Mouse (Mus musculus): ENCODE data around the gene 4930539E08Rik.

- TF ChIP-seq POLR2A (IDR thresholded peaks at IDR 0.05; ENCODE audit: borderline replicate concordance, low read depth, low read length) (no peak), CTCF (IDR thresholded peaks at IDR 0.05; ENCODE audit: low read depth, low read length) (no peak)
Observed at GRCm38 (mm10) chr17:28874825-28875224, 40.3 kb downstream of the 4930539E08Rik start.

Data from bone marrow macrophage, adult 2 months (primary cell).